Mouse (Mus musculus) c-Kit-positive CD71-negative TER-119-negative erythroid progenitor cells, embryonic 14.5 days (primary cell): Measurements from ENCODE around the gene S100a1.
A peak's percentile ranks its signal among the peaks of the same experiment; 100 is the strongest.

Experiments
- DNase-seq: peaks from one replicate; pipeline ENCODE4 v3.0.0-alpha.2; 2013; ENCODE audit warnings: low read depth

The S100a1 gene

DNA sequence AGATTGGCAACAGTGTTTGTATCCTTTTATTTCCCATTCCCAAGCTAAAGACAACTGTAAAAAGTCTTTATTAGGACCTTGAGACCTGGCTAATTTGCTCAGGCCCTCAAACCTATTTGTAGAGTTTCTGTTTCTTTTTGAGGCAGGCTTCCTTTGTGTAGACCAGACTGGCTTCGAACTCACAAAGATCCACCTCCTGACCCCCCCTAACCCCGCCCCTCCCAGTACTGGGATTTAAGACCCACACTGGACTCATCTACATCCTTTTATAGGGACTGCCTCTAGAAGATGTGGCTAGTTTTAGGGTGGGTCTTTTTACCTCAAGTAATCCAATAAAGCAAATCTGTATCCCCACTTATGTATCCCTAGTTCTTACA is 4.5 kb downstream of the S100a1 start:
- DNase-seq, result no peak

DNA sequence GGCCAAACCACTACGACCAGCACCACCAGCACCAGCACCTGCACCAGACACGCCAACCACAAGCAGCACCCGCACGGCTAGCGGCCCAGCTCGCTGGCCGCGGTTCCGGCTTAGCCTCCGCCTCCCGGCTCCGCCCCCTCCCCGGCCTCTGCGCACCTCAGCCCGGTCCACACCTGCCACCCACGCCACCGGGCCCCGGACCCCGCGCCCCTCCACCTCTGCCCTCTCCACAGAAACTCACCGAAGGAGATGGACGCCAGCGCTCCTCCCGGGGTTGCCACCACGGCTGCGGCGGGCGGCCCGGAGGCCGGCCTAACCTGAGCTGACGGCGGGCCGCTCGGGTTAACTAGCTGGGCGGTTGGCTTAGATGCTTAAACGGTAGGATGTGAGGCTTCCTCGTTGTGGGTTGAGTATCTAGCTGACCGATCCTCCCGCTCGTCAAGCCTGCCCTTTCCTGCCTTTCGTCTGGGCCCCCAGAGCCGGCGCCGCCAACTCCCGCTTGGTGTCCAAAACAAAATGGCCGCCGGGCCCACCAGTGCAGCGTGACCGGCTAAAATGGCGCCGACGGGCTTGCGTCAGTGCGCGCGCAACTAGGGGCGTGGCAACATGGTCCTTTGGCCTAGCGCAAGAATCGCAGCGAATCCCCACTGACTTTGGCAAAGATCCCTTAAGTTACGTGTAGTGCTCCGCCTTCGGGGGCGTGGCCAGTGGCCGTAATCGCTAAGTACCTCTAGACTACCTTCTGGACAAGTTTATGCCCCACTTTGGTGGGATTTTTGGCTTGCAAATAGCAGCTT is 5.0 kb downstream of the S100a1 start, which contains the start of gene Chtop:
Chtop (minus strand) TSS at position 549 of the 797 bp plus-strand sequence.
- DNase-seq, result peak; percentile 99

DNA sequence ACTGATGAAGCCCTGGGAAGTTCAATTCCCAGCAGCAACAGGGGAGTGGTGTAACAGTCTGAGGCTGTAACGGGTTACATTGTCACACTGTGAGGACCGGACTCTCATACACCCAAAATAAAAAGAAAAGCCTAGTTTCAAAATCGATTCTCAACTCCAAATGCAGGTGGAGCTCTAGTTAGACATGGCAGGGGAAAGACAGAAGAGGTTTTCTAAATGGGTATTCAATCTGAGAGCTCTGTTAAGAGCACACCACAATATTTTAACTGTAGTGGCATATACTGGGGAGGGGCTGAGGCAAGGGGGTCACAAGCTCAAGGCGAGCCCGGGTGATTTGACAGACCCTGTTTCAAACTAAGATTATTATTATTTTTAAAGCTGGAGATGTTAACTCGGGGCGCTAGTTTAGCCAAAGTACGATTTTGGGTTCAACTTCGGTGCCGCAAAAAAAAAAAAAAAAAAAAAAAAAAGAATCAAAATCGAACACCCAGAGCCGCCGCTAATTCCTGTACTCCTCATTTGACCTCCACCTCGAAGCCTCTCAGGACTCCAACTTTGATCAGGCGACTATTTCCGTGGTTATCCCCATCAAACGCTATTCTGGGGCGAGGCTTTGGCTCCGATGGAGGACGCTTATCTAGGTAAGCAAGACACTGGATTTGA is 5.8 kb downstream of the S100a1 start:
- DNase-seq, result peak; percentile 18

DNA sequence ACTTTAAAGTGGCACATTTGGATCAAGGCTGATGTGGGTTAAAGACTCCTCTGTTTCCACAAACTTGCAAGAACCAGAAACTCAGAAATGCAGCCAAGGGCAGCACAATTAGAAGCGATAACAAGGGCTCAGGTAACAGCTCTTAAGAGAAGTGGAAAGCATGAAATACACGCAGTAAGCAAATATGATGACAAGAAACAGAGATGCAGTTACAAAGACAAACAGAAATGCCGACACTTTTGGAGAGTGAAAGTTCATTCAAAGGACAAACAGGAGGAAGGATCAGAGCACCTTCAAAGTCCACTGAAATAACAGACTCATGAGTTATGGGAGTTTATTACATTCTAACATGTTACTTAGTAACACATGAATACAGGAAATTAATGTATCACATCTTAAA is 7.8 kb downstream of the S100a1 start:
- no peak for DNase-seq

DNA sequence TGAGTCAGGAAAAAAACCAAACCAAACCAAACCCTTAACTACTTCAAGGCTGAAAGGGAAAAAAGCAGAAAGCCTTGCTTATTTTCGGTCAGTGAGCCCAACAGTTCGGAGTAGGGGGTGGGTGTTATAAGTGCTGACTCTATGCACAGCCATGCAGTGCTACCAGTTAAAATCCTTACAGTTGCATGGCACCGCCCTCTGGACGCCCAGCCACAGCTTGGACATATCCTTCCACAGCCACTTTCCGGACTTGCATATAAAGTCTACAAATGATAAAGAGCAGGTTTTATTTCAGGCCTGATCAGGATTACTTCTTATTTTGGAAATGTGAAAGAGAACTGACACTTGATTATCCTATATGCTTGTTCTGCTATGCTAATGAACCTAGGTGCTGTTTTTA is 9.0 kb downstream of the S100a1 start:
- DNase-seq, result no peak

DNA sequence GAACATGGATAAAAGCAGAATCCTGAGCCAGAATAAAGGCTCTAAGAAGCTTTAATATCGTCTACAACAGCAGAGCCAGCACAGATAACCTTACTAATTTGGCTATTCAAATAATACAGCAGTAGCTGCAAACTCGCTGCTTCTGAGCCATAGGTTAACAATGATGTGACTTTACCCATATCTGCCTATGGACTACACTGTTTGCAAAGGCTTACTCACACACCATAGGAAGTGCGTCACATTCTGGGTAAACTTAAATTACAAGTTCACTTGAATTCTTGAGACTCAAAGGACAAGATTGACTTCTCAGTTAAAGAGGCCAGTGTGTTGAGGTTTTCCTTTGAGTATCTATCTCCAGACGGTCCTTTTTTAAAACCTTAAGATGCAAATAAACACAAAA is 10.7 kb downstream of the S100a1 start:
- DNase-seq, result no peak

DNA sequence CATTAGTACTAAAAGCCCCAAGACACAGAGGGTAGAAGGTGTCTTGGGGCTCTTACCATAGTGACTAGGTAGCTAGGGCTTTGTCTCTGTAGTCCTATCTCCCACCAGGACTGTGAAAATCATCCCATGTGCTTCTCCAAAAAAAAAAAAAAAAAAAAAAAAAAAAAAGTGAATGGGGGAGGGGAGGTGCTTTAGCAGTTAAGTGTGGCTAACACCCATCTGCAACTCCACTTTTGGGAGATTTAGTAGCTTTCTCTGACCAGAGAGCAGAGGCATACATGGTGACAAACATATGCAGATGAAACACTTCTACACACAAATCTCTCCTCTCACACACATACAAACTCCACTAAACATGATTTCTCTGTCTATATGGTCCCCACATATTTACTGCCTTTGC is 16.6 kb downstream of the S100a1 start:
- DNase-seq, result no peak

DNA sequence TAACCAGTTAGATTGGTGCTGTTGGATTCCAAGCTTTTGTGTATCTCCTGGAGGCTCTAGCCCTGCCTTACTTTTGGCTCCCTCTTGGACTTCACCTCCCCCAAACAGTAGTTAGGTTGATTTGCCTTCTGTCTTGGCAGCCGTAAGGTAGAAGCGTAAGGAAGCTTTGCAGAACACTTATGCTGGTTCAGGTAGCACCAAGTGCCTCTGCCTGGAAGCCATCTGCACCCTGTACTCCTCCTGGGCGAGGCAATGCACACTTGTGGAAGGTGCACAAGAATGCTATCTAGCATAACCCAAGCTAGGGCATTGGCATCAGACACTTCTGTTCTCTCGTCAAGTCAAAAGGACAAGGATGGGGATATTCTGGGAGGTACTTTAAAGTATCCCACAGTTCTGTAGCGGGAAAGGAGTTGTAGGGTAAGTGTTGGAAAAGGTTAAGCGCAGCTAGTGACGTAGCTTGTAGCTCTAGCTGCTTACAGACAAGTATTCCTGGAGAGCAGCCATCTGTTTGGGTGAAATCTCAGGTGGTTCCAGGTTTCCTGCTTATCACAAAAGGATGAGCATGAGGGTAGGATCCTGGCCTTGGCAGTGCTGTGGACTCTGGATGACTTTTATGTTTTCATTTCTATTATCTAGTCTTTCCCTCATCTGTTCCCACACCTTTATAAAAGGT is 18.2 kb downstream of the S100a1 start:
- no peak for DNase-seq

DNA sequence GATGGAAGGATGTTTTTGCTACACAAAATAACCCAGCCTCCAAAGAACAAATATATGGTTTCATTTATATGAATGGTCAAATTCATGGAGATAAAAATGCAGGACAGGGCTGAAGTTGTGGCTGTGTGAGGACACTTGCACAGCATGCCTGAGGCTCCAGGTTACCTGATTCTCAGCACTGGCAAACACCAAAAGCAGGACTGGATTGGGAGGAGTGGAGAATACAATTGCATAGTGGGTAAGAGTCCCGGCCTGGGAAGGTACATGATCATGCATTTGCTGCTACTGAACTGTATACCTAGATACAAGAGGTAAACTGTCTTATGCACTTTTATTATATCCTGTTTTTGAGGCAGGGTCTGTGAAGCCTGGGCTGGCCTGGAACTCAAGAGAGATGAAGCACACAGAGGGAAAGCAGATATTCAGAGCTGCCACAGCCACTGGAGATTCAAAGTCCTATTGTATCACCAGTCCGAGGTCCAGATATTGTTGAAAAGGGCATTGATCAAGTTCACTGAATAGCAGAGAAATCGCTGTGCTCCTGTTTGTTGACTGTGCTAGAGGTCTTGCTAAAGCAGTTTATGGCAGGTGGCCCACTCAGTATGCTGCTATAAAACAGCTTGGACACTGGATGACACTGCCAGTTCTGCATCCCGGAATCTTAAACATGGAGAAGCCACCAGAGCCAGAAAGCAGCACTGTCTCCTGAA is 20.2 kb downstream of the S100a1 start:
- DNase-seq, result no peak

DNA sequence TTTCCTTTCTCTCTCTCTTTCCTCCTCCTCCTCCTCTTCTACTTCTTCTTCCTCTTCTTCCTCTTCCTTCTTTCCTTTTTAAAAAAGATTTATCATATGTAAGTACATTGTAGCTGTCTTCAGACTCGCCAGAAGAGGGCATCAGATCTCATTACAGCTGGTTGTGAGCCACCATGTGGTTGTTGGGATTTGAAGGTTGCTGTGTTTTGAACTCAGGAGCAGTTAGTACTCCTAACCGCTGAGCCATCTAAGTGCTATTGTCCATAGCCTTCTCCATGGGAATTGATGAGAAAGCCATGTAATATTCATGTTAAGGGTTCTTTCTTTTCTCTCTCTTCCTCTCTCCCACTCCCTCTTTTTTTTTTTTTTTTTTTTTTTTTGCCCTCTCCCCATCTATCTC is 22.8 kb downstream of the S100a1 start:
- DNase-seq, result no peak

DNA sequence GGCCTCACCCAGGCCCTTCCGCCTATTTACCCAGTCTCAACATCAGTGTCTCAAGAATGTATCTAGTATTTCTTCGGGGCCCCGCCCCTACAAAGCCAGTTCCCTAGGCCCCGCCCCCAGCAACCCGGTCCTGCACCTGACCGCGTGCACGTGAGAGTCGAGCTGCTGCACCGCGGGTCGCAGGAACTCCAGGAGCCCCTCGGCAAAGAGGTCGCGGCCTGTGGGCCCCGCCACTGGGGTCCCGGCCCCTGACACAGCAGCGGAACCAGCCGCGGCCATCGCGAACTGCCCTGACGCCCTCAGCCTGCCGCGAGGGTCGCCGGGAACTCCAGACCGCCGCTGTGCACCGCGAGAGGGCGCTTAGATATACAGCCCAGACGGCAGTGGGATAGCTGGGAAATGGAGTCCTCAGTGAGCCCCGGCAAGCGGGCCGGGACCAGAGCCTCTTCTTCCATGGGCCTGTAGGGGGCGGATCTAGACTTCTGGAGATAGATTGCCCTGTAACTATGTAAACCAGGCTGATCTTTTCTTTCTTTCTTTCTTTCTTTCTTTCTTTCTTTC is 23.4 kb downstream of the S100a1 start, which contains the start of gene Snapin:
Snapin (minus strand) TSS at position 338 of the 561 bp plus-strand sequence.
- DNase-seq, result peak; percentile 95

DNA sequence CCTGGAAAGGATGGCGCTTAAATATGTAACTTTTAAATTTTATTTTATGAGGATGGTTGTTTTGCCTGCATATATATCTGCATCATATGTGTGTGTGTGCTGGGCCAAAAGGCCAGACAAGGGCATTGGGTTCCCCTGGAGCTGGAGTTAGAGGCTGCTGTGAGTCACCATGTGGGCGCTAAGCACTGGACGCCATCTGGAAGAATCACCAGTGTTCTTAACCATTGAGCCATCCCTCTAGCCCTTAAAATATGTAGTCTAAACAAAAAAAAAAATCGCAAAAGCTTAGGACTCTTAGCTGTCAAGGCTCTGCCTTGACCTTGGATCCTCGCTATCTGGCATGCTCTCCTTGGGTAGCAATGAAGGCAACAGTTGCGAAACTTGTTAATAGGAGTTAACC is 25.6 kb downstream of the S100a1 start:
- DNase-seq, result no peak

DNA sequence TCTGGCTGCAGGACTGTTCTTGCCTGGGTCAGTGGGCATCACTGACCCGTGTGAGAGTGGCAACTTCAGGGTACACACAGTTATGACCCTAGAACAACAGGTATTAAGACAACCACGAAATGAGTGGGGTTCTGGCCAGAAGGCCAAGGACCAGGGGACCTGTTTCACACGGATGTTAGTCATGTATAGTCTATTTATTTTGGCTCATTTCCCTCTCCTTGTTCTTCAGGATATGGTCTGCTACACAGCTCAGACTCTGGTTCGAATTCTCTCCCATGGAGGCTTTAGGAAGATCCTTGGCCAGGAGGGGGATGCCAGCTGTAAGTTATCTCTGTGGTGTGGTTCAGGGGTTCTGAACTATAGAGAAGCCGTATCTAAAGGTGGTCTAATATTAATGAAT is 27.2 kb downstream of the S100a1 start:
- no peak for DNase-seq

DNA sequence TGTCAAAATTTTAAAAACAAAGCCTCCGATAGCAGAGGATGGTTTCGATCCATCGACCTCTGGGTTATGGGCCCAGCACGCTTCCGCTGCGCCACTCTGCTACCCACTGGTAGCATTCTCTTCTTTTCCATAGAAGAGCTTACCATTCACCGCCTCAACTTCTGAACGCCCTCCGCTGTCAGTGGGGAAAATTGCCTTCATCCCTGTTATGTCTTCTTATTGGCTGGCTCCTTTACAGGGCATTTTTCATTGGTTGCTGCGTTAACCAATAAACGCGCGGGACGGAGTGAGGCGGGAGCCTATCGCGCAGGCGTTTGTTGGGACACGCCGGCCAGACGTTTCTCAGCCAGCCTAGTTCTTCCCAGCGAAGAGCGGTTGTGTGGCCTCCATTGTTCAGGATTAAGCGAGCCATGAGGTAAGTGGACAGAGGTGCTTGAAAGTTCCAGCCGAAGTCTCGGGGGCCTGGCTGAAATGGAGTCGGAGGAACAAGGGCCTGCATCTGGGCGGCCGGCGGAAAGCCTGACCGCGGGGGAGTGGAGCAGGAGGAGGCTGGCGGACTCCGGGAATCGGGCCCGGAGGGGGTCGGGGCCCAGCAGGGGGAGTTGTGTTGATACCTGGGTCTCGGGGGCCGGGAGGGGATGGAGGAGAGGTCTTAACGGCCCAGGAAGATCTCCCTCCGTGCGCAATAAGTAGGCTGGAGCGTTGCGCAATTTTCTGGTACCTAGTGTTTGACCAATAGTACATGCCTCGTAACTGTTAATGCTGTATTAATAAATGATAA is 38.2 kb downstream of the S100a1 start, which contains the start of gene Ilf2:
Ilf2 (plus strand) TSS at position 296 of the 781 bp plus-strand sequence.
- DNase-seq, result peak; percentile 94

DNA sequence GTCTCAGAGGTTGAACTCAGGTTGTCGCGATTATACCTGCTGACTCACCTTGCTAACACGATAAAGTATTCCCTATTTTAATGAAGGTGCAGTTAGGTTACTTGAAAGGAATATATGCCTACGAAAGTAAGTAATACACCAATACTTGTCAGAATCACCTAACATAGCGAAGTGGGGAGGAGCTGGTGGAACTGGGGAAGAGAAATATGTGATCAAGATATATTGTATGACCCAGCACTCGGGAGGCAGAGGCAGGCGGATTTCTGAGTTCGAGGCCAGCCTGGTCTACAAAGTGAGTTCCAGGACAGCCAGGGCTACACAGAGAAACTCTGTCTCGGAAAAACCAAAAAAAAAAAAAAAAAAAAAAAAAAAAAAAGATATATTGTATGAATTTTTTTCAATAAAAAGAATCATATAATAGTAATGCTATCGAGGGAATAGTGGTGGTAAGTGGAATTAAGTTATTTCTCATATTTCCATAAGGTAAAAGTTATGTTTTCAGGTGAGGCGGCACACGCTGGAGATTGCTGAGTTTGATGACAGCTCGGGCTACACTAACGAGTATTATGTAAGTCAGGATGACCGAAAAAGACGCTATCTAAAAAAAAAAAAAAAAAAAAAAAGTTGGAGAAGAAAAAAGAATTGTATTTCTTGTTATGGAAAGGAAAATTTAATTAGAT is 38.9 kb downstream of the S100a1 start:
- DNase-seq, result no peak

DNA sequence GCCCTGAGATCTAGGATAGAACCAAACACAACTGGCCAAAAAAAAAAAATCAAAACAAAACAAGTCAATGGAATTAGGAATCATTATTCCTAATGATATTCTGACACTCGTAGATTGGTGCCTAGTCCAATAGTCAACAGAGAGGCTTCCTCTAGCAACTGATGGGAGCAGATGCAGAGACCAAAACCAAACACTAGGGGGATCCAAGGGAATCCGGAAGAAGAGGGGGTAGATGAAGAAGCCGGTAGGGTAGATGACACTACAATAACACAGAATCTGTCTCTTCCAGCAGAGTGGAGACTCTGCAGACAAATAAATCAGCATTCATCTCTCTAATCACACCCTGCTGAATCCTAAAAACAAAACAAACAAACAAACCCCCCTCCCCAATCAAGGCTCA is 42.0 kb downstream of the S100a1 start:
- peak; percentile 60 for DNase-seq

DNA sequence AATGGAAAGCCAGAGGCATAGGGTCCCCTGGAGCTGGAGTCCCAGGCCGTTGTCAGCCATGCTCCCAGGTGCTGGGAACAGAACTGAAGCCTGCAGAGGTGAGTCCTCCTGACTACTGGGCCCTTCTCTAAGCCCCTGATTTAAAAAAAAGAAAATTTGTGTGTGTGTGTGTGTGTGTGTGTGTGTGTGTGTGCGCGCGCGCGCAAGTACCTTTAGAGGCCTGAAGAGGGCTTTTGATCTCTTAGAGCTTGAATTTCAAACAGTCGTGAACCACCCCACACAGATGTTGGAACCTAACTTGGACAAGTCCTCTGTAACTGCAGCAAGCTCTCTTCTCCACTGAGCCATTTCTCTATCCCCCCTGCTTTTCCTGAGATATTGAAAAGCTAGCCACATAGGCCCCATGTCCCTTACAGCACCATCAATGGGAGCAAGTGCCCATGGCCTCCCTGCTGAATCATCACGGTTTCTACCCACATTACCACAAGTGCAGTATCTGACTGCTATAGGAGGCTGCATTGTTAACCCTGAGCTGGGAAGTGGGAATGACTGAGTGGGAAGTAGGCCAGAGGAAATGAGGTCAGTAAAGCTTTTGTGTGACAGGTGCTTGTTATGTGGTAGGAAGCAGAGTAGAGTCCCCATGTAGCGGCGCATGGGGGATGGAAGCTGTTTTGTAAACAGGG is 46.4 kb downstream of the S100a1 start:
- no peak for DNase-seq

DNA sequence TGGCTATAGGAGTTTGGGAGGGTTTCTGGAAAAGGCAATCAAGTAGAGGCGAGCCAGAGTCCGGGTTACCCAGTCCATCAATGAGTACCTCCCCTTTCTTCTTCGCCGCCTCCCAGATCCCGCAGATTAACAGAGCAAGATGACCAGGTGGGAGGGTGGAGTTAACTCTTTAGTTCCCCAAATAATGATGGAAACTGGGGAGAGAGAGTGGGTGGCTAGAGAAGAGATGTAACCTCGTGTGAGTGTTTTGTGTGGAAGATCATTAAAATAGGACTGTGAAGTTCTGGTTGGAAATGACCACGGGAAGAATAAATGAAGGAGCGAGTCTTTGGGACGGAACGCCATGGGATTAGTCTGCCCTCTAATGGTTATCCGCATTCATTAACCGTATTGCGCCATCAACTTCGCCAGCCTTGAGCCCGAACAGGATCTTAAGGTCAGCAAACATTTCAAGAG is 47.9 kb downstream of the S100a1 start:
- peak; percentile 58 for DNase-seq

DNA sequence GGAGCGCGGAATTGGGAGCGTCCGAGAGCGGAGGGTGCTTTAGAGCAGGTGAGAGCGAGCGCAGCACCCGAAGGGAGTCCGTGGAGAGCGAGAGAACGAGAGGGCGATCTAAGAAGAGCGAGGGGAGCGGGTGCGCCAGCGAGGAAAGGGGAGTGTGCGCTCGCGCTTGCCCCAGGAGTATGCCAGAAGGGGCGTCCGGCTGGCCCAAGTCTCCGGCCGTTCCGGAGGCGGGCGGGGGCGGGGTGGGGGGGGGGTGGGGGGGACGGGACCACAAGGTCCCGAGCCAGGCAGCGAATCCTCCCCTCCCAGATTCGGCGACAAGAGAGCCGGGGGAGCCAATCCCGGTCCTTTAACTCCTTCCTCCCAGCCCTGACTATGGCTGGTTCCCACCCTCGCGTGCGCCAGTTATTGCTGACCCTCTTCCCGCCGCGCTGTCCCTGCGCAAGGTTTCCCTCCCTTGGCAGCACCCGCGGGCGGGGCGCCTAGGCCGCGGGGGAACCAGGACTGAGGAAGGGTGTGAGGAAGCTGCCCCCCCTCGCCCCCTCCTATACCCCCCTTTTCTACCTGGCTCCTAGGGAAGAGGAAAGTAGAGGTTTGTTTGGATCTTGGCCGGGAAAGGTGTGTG is 48.4 kb downstream of the S100a1 start, which contains the start of gene Npr1:
Npr1 (minus strand) TSS at position 181 of the 625 bp plus-strand sequence.
- DNase-seq, result no peak
